Mouse (Mus musculus) lung, postnatal 14 days (tissue): ENCODE data around the gene Grpel1.

Source experiments
- DNase-seq: peaks from one replicate; pipeline ENCODE4 v3.0.0; 2021

The Grpel1 gene

DNA sequence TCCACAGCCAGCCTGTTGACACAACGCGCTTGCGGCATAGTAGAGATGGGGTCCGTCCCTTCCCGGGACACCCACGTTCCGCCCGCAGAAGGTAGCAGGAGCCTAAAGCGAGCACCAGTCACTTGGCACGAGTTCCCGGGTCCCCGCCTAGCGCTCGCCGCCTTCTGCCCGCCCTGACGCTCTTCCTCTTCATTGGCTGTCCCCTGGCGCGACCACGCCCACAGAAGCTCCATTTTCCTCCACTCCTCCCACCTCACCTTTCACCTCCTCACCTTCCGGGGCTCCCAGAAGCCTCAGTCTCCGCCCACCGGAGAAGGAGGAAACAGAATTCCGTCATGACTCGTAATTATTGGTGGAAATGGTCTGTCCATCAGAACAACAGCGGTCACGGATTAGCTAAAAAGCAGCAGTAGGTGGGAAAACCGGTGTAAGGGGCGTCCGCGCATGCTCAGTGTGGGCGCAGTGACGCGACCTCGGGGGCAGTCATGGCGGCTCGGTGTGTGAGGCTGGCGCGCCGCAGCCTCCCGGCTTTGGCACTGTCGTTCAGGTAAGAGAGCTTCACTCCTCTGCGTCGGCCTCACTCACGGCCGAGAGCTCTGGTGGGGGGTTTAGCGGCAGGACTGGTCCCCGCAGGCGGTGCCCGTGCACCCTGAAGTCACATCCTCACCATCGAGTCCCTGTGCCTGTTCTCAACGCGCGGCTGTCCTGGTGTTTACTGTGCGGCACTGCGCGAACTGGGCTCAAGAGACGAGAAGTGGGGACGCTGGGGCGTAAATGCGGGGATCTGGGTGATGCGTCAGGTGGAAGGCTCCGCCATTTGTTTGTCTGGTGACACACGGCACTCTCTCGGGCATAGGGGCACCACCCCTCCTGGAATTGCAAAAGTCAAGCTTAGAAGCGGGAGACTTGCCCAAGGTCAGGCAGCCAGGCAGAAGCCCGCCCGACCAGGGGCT lies at the start of gene Grpel1:
TSS of gene Grpel1 (plus strand) at position 290 of the 953 bp plus-strand sequence.
- peak; percentile 98 for DNase-seq

DNA sequence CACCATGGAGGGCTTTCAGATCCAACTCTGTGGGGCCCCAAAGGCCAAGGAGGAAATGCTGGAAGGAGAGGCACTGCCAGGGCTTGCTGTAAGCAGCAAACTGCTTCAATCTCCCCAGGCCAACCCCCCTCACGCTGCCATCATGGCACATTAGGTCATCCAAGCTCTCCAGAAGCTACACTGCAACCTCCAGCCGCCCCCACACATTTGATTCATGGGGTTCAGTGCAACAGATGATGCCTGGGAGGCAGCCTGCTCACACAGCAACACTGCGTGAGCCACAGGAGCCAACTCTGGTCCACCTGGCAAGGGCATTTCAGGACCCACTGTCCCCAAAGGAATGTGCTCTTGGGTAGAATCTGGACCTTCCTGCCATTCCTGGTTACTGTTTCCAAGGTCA lies 44.9 kb upstream of the Grpel1 start:
- DNase-seq = no peak

DNA sequence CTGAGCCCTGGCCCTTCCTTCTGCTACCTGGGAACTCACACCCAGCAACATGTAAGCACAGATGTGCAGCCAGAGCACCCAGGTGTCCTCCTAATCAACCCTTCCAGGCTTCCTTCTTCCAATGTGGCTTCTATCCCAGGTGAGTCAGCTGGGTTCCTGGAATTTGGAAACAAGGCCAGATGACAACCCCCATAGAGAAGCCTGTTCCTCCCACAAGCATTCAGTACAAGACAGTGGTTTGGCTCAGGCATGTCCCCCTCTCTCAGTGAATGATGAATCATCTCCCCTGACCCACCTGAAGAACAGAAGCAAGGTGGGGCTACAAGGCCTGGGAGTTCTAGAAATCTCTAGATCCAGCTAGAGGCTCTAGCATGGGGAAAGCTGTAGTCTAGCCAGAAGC lies 42.1 kb upstream of the Grpel1 start:
- no peak for DNase-seq

DNA sequence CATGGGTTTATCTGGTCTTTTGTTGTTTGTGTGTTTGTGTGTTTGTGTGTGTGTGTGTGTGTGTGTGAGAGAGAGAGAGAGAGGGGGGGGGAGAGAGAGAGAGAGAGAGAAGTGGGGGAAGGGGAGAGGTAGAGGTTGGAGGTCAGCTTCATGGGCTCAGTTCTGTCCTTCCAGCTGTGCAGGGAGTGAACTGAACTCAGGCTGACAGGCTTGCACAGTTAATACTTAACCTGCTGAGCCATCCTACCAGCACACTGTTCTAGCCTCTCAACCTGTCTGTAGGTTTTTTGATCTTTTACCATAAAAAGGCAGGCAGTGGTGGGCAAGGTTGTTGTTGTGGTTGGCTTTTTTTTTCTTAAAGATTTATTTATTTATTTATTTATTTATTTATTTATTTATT lies 40.1 kb upstream of the Grpel1 start:
- DNase-seq = no peak

DNA sequence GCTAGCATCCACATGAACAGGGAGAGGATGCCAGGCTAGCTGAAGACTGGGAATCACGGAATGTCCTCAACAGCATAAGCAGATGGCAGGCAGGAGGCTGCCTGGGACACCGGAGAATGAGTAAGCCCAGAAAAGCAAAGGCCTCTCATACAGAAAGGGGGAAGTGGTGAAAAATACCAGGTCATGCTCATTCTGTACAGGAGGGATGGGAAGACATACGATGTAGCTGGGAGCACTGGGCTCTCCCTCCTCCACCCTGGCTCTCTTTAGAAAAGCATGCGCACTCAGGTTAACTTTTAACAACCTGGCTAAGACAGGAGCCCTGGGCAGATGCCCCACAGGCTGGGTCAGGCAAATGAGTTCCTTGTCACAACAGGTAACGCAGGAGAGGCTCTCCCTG lies 38.4 kb upstream of the Grpel1 start:
- DNase-seq = no peak

DNA sequence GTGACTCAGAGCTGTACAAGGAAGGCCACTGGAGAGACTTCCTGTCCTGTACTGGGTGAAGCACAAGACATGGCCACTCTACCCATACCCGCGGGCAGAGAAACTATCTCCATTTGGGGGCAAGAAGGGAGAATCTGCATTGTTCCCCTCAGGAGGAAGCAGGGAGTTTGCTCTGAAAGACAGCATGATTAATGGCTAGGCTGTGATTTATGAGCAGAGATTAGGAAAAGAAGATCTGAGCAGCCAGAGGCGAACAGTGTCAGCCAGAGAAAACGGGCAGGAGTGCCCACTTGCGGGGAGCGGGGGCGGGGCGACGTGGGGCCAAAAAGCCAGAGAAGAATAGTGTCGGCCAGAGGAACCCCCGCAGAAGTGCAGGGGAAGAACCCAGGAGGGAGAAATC lies 37.0 kb upstream of the Grpel1 start:
- DNase-seq = no peak

DNA sequence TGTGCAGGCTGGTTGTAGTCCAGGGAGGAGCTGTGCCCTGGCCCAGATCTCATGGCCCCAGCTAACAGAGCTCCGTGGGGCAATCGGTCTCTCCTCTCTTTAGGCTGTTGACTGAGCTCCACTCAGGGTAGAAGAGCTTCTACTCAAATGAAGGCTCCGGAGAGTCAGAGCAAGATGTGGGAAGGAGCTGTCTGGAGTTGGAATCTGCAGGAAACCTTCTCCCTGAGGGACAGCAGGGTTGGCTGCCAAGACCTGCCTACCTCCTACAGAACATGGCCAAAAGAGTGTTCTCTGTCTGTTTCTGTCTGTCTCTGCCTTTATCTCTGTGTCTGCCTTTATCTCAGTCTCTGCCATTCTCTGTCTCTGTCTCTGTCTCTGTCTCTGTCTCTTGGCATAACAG lies 35.2 kb upstream of the Grpel1 start:
- DNase-seq = no peak

DNA sequence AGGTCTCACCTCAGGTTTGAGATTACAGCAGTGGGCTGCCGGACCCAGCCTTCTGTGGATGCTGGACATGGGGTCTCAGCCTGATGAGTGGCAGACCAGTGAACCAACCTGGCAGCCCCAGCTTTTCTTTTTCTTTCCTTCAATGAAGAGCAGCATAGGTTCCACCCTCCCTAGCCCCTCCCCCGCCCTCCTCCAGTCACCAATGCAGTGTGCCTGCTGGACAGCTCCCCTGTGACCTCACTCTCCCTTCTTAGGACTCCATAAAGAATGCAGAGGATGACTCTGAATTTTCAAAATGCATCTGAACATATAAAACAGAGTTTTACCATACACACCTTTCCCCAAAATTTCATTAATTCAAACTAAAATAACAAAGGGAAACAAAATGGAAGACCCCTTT lies 33.1 kb upstream of the Grpel1 start:
- no peak for DNase-seq

DNA sequence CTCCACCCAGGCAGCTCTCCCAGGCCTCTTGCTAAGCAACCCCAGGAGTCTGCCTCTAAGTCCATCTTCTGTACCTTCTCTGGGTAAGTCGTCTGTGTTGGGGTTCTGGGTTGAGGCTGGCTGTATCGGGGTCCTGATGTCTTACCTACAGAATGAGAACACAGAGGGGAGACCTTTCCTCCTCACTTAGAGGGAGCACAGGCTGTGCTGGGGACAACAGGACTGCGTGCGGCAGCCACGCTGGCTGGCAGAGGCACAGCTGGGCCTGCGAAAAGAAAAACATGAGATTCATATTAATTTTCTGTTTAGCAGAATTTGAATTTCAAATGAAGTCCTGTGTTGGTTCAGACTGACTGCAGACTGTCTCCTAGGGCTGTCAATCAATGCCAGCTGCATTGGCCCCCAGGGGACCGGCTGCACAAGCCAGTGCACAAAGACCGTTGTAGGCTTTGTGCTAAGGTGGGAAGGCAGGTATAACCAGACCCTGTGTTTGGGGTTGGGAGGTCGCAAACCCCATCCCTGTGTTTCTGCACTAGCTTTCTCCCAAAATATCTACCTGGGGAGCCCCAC lies 30.3 kb upstream of the Grpel1 start:
- no peak for DNase-seq

DNA sequence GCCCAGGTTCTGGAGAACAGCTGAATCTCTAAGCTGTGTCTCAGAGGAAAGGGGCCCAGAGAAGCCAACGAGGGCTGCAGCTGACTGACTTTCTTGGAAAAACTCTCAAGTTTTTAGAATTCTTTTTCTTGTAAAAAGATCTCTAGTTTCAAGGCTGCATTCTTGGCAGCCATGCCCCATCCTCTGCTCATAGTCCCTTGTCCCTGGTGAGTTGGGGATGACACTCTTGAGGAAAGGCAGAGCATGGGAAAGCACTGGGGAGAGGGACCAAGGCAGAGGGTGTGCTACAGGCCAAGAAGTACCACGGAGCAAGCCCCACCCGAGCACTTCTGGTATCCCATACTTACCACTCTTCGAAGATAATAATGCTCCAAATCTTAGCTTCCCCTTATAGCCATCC lies 27.9 kb upstream of the Grpel1 start:
- no peak for DNase-seq

DNA sequence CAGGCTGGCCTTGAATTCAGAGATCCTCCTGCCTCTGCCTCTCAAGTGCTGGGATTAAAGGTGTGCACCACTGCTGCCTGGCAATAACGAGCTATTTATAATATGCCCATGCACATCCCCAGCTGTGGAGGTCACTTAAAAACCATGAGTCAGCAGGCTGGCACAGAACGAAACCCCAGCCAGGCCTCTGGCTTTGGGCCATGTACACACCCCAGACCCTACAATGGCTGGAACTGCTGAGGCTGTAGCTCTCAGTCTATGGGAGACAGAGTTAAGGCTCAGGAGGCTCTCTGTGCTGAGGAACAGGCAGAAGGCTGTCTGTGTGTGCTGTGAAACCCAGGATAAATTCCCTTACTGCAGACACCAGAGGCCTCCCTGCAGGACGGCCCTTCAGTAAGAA lies 24.1 kb upstream of the Grpel1 start:
- DNase-seq = no peak

DNA sequence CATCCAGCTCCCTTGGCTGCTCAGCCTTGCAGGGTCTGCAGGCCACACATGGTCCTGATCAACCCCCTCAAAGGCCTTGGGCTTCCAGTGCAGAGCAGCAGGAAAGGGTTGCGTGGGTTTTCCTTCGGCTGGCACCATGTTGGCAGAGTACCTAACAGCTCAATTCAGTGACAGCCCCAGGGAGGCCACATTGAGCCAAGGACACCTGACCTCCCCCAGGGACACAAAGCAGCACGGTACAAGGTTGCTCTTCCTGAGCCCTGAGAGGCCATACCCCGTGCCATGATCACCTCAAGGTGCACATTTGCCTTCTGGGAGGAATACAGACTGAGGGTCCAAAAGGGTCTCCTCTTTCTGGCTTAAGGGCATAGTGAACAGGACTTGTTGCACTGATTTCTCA lies 20.2 kb upstream of the Grpel1 start:
- DNase-seq = no peak

DNA sequence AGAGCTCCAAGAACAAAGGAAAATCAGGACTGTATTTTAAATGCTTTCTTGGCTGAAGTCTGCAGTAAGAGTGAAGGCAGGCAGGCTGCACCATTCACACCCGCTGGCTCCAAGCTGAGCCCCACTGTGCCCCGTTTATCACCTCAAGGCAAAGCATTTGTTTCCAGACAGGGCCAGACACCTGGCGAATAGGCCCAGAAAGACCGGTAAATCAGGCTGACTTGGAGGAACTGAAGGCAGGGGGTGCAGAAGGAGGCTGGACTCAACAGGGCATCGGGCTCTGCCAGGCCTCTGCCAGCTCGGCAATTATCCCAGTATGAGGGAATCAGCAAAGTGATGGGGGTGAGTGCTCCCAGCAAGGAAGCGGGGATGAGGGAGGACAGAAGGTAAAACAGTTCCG lies 19.8 kb upstream of the Grpel1 start:
- DNase-seq = no peak

DNA sequence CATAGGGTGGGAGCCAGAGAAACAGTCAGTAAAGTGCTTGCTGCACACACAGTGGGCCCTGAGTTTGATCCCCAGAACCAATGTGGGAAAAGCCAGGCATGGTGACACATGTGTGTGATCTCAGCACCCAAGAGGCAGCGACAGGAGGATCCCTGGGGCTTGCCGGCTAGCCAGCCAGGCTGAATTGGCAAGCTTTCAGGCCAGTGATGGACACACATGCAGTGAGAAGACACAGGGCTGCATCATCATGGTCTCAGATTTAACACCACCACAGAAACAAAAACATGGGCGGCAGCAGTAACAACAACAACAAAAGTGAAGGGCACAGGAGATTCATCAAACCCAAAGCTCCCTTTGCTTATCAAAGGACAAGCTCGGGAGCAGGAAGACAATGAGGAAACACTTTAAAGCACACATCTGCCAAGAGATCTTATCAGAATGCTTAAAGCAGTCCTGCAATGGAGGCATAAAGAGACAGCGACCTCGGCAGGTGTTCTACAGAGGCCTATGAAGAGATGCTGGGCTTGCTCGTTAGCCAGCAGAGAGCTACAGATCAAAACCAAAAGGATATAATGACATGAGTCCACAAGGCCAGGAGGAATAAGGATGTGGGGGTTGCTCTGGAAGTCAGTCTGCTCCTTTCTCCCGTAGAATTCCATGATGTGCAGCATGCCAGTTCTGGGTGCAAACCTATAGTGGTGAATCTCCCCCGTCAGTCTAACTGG lies 18.5 kb upstream of the Grpel1 start:
- DNase-seq = no peak

DNA sequence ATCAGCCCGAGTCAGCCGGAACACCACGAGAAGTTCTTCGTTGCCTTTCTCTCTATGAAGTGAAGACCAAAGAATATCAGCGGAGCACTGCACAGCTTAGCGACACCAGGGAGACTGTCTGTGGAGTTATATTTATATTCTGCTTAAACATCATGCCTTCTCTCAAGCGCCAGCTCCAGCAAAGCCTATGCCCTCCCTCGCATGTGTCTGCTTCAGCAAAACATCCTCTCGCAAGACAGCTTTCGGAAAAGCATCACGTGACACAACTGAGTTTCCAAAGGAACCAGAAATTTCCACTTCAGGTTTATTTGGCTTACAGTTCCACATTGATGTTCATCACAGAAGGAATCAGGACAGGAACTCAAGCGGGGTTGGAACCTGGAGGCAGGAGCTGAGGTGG lies 16.9 kb upstream of the Grpel1 start:
- DNase-seq = no peak

DNA sequence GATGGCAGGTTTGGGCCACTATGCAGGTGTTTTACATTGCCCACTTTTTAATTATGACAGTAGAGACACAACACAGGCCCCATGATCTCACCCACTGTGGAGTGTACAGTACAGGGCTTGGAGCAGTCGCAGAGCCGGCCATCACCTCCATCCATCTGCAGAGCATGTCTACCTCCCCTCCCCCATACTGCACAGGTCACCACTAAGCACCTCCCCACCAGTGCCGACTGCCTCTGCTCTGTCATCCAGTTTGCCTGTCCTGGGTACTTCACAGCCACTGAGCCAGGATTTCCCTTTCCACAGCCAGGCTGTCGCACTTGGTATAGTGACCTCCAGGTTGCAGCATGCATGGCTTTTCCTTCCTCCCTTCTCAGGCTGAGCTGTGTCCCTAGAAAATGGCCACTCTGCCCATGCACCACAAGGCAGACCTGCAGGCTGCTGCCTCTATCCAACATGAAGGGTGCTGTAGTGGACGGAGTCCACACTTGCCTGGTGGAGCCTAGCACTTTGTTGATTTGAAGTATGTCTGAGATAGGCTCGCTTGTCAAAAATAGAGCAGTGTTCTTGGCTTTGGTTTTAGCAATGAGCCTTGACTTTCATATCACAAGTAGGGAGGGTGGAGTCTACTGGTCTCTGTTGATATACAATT lies 15.0 kb upstream of the Grpel1 start:
- DNase-seq = no peak

DNA sequence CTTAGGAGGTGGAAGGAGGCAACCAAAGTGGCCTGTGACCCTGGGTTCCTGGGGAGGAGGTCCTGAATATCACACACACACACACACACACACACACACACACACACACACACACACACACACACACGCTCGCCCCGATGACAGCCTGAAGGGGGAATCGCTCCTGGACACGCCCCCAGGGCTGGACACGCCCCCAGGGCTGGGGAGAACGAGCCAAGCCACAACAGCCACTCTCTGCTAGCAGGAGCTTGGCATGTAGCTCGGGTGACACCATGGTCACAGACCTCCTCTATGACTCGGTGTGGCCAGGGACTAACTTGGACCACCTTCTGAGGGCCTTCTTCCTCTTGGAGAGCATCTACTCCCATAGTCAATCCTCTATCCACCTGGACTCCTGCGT lies 13.7 kb upstream of the Grpel1 start:
- DNase-seq = no peak

DNA sequence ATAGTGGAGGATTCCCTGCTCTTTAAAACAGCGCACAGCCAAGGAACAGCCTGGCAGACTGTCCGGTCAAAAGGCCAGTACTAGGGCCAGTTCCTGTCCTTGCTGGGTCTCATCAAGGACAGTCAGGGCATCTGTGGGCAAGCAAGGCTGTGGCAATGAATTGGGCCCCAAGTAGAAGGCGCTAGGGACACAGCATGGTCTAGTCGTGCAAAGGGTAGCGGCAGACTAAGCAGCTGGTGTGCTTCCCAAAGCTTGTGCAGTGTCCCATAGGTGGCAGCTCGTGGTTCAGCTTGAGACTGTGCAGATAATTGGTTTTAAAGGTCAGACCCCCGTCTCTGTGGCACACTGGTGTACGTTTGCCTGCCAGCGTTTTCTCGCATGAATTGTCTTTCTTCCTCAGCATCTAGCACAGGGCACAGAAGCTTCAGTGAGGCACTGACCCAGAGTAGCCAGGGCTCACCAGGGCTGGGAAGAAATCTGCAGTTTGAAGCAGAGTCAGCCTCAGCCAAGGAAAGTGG lies 12.9 kb upstream of the Grpel1 start:
- no peak for DNase-seq

DNA sequence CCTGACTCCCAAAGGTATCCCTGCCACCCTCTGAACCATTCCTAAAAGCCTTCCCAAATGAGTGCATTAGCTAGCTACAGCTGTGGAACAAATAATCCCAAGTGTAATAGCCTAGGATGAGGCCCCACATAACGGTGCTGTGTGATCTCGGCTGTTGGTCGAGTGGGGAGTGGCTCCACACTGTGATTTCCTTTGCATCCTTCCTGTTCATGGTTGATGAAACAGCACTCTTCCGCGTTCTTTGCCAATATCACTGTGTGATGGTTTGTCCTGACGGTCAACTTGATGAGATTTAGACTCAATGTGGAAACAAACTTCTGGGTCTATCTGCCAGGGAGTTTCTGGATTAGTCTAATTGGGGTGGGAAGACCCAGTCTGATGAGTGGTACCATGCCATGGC lies 12.0 kb upstream of the Grpel1 start:
- DNase-seq = no peak

DNA sequence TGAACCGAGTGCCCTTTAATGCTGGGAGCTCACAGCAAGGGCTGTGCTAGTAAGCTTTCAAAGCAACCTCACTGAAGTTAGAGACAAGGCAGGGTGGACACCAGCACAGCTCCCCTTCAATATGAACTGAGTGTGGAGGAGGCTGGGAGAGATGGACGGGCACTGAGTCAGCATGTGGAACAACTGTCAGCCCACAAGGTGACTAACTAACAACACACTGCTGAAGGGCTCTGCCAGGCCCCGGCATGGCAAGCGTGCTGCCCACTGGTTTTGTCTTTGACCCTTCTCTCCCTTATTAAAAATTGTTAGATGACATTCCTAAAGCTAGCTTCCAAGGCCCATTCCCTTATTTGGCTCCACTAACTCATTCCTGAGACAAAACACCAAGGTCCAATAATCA lies 7.1 kb upstream of the Grpel1 start:
- no peak for DNase-seq

DNA sequence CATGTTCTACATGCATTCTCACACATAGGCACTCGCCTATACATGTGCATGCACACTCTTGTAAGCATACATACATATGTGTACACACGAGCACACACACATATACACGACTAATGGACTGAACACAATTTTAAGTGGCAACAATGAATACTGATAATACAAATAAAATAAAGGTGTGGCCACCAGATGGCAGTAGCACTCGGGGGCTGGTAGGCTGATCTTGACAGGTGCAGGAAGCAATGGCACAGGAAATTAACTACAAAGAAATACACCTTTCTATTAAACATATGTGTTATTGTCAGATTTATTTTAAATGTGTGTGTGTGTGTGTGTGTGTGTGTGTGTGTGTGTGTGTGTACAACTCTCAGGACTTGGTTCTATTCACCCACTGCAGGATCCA lies 5.9 kb upstream of the Grpel1 start:
- DNase-seq = peak; percentile 65

DNA sequence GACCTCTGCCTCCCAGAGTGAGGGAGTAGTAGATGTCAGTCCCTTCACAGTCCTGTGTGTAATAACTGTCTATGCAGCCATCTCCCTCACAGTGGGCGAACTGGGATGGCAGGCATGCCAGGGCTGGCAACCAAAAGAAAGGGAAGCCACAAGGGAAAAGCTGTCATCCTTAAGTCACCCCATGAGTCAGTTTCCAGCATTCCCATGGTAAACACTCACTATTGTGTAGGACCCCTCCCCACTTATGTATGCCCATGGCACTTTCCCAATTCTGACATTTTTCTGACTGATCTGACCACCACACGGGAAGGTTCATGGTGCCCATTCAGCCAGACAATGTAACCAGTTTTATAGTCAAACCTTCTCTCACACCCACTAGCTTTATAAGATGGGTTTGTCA lies 4.1 kb upstream of the Grpel1 start:
- DNase-seq = no peak

DNA sequence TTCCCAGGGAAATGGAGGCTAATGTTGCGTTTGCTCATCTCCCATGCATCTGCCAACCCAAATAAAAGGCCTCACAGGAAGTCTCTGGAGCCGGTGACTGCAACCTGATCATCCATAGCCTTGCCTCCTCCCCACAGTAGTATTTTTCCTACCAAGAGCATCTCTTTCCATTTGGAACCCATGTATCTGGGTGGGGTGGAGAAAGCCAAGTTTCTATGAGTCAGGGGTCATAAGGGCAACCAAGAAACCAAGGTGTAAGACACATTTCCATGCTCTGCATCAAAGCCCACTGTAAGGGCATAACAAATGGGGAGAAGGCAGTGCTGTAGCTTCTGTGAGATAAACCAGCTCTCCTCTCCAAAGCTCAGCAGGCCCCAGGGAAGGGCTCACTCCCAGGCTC lies 3.6 kb upstream of the Grpel1 start:
- no peak for DNase-seq
